Mouse (Mus musculus) testis, adult 2 months (tissue): ENCODE data around the gene Snx25.
A peak's percentile ranks its signal among the peaks of the same experiment; 100 is the strongest.

ENCODE experiments used
- CTCF ChIP-seq: fragments of 200-500 bp; IDR thresholded peaks from 2 replicates; pipeline ENCODE4 v1.5.1; 2012; ENCODE audit warnings: low read depth, mild to moderate bottlenecking, inconsistent platforms, low read length, moderate library complexity; ENCODE audit not compliant: control insufficient read depth, insufficient read depth, insufficient replicate concordance
- POLR2A ChIP-seq: fragments of 200-500 bp; IDR thresholded peaks from 2 replicates; pipeline ENCODE4 v1.6.1; 2012; ENCODE audit warnings: low read depth, mild to moderate bottlenecking, inconsistent platforms, low read length, moderate library complexity; ENCODE audit not compliant: control insufficient read depth

GRCm38 (mm10) chr8:46152064-46153031 is at the start of gene Snx25:
- TF ChIP-seq CTCF (no peak), POLR2A (peak; percentile 32; the same call in 1 of the 2 replicates)
